Mouse (Mus musculus) mouse embryonic stem cell (cell line): ENCODE results near the gene Zfp414.

Experiments
- in situ Hi-C, 2 experiments: fragments of 300-500 bp; cut with MboI; formaldehyde crosslinking; loops; 1 replicate in 1 of 2; 3 replicates in 1 of 2; pipeline ENCODE4 v1.14.3; 2019 to 2020; ENCODE audit warnings: low sequenced_read_pairs in 2 of 2, low pct_unique_long_range_greater_than_20kb in 1 of 2, mixed read lengths in 1 of 2; ENCODE audit not compliant: unreplicated experiment in 1 of 2

The Zfp414 gene

GRCm38 (mm10) chr17:33639743-33640142 is 10.9 kb downstream of the Zfp414 start:
- in situ Hi-C loops, result no loop called here

- in situ Hi-C loops, result no loop called here
Observed at GRCm38 (mm10) chr17:33644068-33644467, 15.2 kb downstream of the Zfp414 start.

- in situ Hi-C loops, result no loop called here
Observed at GRCm38 (mm10) chr17:33645073-33645472, 16.2 kb downstream of the Zfp414 start.

GRCm38 (mm10) chr17:33649781-33650475 is 21.0 kb downstream of the Zfp414 start:
- in situ Hi-C loops, result no loop called here

GRCm38 (mm10) chr17:33666813-33667212 is 37.9 kb downstream of the Zfp414 start:
- in situ Hi-C loops, result no loop called here

- in situ Hi-C loops, result no loop called here
Observed at GRCm38 (mm10) chr17:33669681-33670080, 40.8 kb downstream of the Zfp414 start.

- in situ Hi-C loops, result no loop called here
Observed at GRCm38 (mm10) chr17:33673837-33674236, 44.9 kb downstream of the Zfp414 start.

- in situ Hi-C loops, result no loop called here
Observed at GRCm38 (mm10) chr17:33675452-33675851, 46.6 kb downstream of the Zfp414 start.

- in situ Hi-C loops, result no loop called here
Observed at GRCm38 (mm10) chr17:33676086-33676485, 47.2 kb downstream of the Zfp414 start.

GRCm38 (mm10) chr17:33678771-33679170 is 49.9 kb downstream of the Zfp414 start:
- in situ Hi-C loops, result no loop called here
